Mouse (Mus musculus) ES-Bruce4 (cell line): ENCODE results near the gene Rpl12. TPM values are rescaled to one million over a fixed set of nuclear protein-coding genes. Genes with fewer than 3 reads are reported as not detected.

Source experiments
- H3K27ac ChIP-seq: 2 replicates; pipeline ENCODE4 v1.5.1; 2012; ENCODE audit warnings: low read length, inconsistent platforms; ENCODE audit not compliant: insufficient read depth
- H3K27me3 ChIP-seq: 2 replicates; pipeline ENCODE4 v1.6.1; 2012; ENCODE audit warnings: mild to moderate bottlenecking, low read length, inconsistent platforms; ENCODE audit not compliant: control insufficient read depth, poor library complexity, insufficient read depth, severe bottlenecking
- H3K36me3 ChIP-seq: 2 replicates; pipeline ENCODE4 v1.6.1; 2012; ENCODE audit warnings: inconsistent platforms, mild to moderate bottlenecking, low read length, moderate library complexity; ENCODE audit not compliant: control insufficient read depth, poor library complexity, insufficient read depth, severe bottlenecking
- H3K4me1 ChIP-seq: one replicate; pipeline ENCODE4 v1.8.1; 2011; ENCODE audit warnings: low read length; ENCODE audit not compliant: control insufficient read depth, insufficient read depth
- H3K4me3 ChIP-seq: 2 replicates; pipeline ENCODE4 v1.5.1; 2011; ENCODE audit warnings: low read depth, mild to moderate bottlenecking, low read length
- H3K9ac ChIP-seq: 2 replicates; pipeline ENCODE4 v1.6.1; 2012; ENCODE audit warnings: low read depth, mild to moderate bottlenecking, inconsistent platforms; ENCODE audit not compliant: poor library complexity, severe bottlenecking
- H3K9me3 ChIP-seq: replicated peaks from 2 replicates; pipeline ENCODE4 v1.6.1; 2012; ENCODE audit warnings: mild to moderate bottlenecking, low read length, inconsistent platforms; ENCODE audit not compliant: control insufficient read depth, poor library complexity, insufficient read depth, severe bottlenecking
- CTCF ChIP-seq: IDR thresholded peaks from one replicate; pipeline ENCODE4 v1.8.1; 2011; ENCODE audit warnings: low read depth, low read length
- EP300 ChIP-seq: IDR thresholded peaks from 2 replicates; pipeline ENCODE4 v1.6.1; 2011; ENCODE audit warnings: low read depth, low read length; ENCODE audit not compliant: insufficient read depth
- POLR2A ChIP-seq: IDR thresholded peaks from one replicate; pipeline ENCODE4 v1.8.1; 2011; ENCODE audit warnings: low read length; ENCODE audit not compliant: insufficient read depth
- polyA plus RNA-seq: library from polyadenylated mRNA; stranded (reverse); fragments of >200 nt; gene quantifications from 2 replicates; pipeline ENCODE4 v1.2.4, GENCODE M21; 2011; ENCODE audit warnings: low read depth; ENCODE audit not compliant: missing spikeins, insufficient read depth, insufficient read length

Rpl12 gene
- polyA plus RNA-seq, 1 experiment = 114 TPM

GRCm38 (mm10) chr2:32924306-32924844 lies 37.0 kb upstream of the Rpl12 start:
- Histone ChIP-seq H3K4me3 (no peak overlapping the region), H3K36me3 (0 out of 2 replicates have a peak, but pooled peaks cover 5% of the 10 kb centered on the region), H3K27ac (no peak overlapping the region), H3K27me3 (no peaks in the 10 kb centered on the region), H3K9ac (no peak overlapping the region), H3K4me1 (peaks cover 5% of the 10 kb centered on the region), H3K9me3 (no peaks in the 10 kb centered on the region)
- TF ChIP-seq POLR2A = no peak
- no peak for TF ChIP-seq CTCF
- no peak for TF ChIP-seq EP300

- peaks cover 5% of the 10 kb centered on the region for H3K4me1 ChIP-seq
- no peaks in the 10 kb centered on the region for H3K27me3 ChIP-seq
- TF ChIP-seq POLR2A (no peak), CTCF (no peak), EP300 (no peak)
- no peaks in the 10 kb centered on the region for H3K9me3 ChIP-seq
- H3K4me3 ChIP-seq = no peak overlapping the region
- 0 out of 2 replicates have a peak, but pooled peaks cover 5% of the 10 kb centered on the region for H3K36me3 ChIP-seq
- H3K27ac ChIP-seq = no peak overlapping the region
- no peak overlapping the region for H3K9ac ChIP-seq
Measured at GRCm38 (mm10) chr2:32926330-32927075, 34.9 kb upstream of the Rpl12 start.

- 0 out of 2 replicates have a peak, but pooled peaks cover 3% of the 10 kb centered on the region for H3K36me3 ChIP-seq
- H3K4me1 ChIP-seq = peaks cover 5% of the 10 kb centered on the region
- no peak overlapping the region for H3K27ac ChIP-seq
- H3K4me3 ChIP-seq = no peak overlapping the region
- no peaks in the 10 kb centered on the region for H3K27me3 ChIP-seq
- no peak overlapping the region for H3K9ac ChIP-seq
- no peaks in the 10 kb centered on the region for H3K9me3 ChIP-seq
- TF ChIP-seq POLR2A (no peak), EP300 (no peak), CTCF (no peak)
Measured at GRCm38 (mm10) chr2:32927624-32928234, 33.6 kb upstream of the Rpl12 start.

- peak; percentile 89 for TF ChIP-seq CTCF
- TF ChIP-seq POLR2A = no peak
- TF ChIP-seq EP300 = peak; percentile 41; the same call in 1 of the 2 replicates
- Histone ChIP-seq H3K9me3 (no peaks in the 10 kb centered on the region), H3K36me3 (0 out of 2 replicates have a peak, but pooled peaks cover 2% of the 10 kb centered on the region), H3K9ac (no peak overlapping the region), H3K4me3 (peak overlapping the region; percentile 37), H3K4me1 (peaks cover 5% of the 10 kb centered on the region), H3K27ac (0 out of 2 replicates have a peak overlapping the region, but pooled peaks have one; percentile 13), H3K27me3 (no peaks in the 10 kb centered on the region)
Measured at GRCm38 (mm10) chr2:32928235-32928946, 33.0 kb upstream of the Rpl12 start.

GRCm38 (mm10) chr2:32928947-32929829 lies 32.2 kb upstream of the Rpl12 start:
- no peak overlapping the region for H3K4me3 ChIP-seq
- TF ChIP-seq CTCF (no peak), EP300 (no peak), POLR2A (no peak)
- H3K27me3 ChIP-seq = no peaks in the 10 kb centered on the region
- no peaks in the 10 kb centered on the region for H3K36me3 ChIP-seq
- no peaks in the 10 kb centered on the region for H3K9me3 ChIP-seq
- H3K27ac ChIP-seq = no peak overlapping the region
- no peak overlapping the region for H3K9ac ChIP-seq
- peaks cover 6% of the 10 kb centered on the region for H3K4me1 ChIP-seq
